Mouse (Mus musculus) testis, adult 2 months (tissue): ENCODE measurements around the gene Grip1. TPM values are rescaled to one million over a fixed set of nuclear protein-coding genes. Genes with fewer than 3 reads are reported as not detected.

ENCODE experiments used
- H3K27ac ChIP-seq: fragments of 200-500 bp; 2 replicates; pipeline ENCODE4 v1.5.1; 2012; ENCODE audit warnings: low read depth, low read length; ENCODE audit not compliant: control insufficient read depth, insufficient read depth
- H3K27me3 ChIP-seq: fragments of 200-500 bp; 2 replicates; pipeline ENCODE4 v1.6.1; 2012; ENCODE audit warnings: mild to moderate bottlenecking, low read length, moderate library complexity; ENCODE audit not compliant: control insufficient read depth, insufficient read depth
- H3K36me3 ChIP-seq: fragments of 200-500 bp; 2 replicates; pipeline ENCODE4 v1.6.1; 2012; ENCODE audit warnings: mild to moderate bottlenecking, low read length; ENCODE audit not compliant: control insufficient read depth, insufficient read depth
- H3K4me1 ChIP-seq: fragments of 200-500 bp; 2 replicates; pipeline ENCODE4 v1.6.1; 2012; ENCODE audit warnings: low read length; ENCODE audit not compliant: control insufficient read depth, insufficient read depth
- H3K4me3 ChIP-seq: fragments of 200-500 bp; 2 replicates; pipeline ENCODE4 v1.5.1; 2012; ENCODE audit warnings: low read depth, mild to moderate bottlenecking, low read length, moderate library complexity, mixed read lengths; ENCODE audit not compliant: control insufficient read depth
- CTCF ChIP-seq: fragments of 200-500 bp; IDR thresholded peaks from 2 replicates; pipeline ENCODE4 v1.5.1; 2012; ENCODE audit warnings: low read depth, mild to moderate bottlenecking, inconsistent platforms, low read length, moderate library complexity; ENCODE audit not compliant: control insufficient read depth, insufficient read depth, insufficient replicate concordance
- POLR2A ChIP-seq: fragments of 200-500 bp; IDR thresholded peaks from 2 replicates; pipeline ENCODE4 v1.6.1; 2012; ENCODE audit warnings: low read depth, mild to moderate bottlenecking, inconsistent platforms, low read length, moderate library complexity; ENCODE audit not compliant: control insufficient read depth
- polyA plus RNA-seq: library from polyadenylated mRNA; depleted of rRNA; stranded (reverse); fragments of >200 nt; gene quantifications from 2 replicates; pipeline ENCODE4 v1.2.3, GENCODE M21; 2012

Gene Grip1
- polyA plus RNA-seq, 1 experiment = 84.3 TPM

- Histone ChIP-seq H3K27ac (peak overlapping the region; percentile 86), H3K4me3 (peak overlapping the region; percentile 80), H3K27me3 (no peaks in the 10 kb centered on the region), H3K36me3 (no peaks in the 10 kb centered on the region), H3K4me1 (peaks cover 5% of the 10 kb centered on the region)
- TF ChIP-seq POLR2A = peak; percentile 55; the same call in 1 of the 2 replicates
- TF ChIP-seq CTCF = no peak
Measured at GRCm38 (mm10) chr10:119761451-119762367, 308.1 kb downstream of the Grip1 start.

DNA sequence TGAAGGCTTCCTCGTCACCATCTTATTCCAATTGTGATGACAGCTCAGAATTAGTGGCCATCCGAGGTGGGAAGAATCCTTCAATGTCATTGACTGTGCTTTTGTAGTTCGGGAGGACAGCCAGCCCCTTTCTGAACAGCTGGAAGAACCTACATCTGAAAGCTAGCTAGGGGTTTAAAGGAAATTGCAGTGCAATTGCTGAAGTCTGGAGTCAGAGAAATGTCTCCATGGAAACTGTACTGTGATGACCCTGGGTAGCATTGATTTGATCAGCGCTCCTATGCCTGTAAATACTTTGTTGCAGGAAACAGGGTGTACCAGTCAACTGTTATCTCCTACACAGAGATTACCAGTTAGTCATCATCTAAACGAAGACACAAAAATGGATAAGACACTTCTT, 325.2 kb downstream of the Grip1 start:
- Histone ChIP-seq H3K27ac (no peak overlapping the region), H3K27me3 (no peaks in the 10 kb centered on the region), H3K36me3 (no peaks in the 10 kb centered on the region), H3K4me1 (no peaks in the 10 kb centered on the region), H3K4me3 (no peak overlapping the region)
- TF ChIP-seq POLR2A = no peak
- TF ChIP-seq CTCF = no peak

- Histone ChIP-seq H3K36me3 (no peaks in the 10 kb centered on the region), H3K27me3 (no peaks in the 10 kb centered on the region), H3K27ac (no peak overlapping the region), H3K4me1 (no peaks in the 10 kb centered on the region), H3K4me3 (no peak overlapping the region)
- TF ChIP-seq CTCF (no peak), POLR2A (no peak)
Measured at GRCm38 (mm10) chr10:119779657-119780056, 326.0 kb downstream of the Grip1 start.

GRCm38 (mm10) chr10:119790507-119790906, 336.9 kb downstream of the Grip1 start:
- Histone ChIP-seq H3K36me3 (no peaks in the 10 kb centered on the region), H3K27ac (no peak overlapping the region), H3K4me3 (no peak overlapping the region), H3K27me3 (no peaks in the 10 kb centered on the region), H3K4me1 (no peaks in the 10 kb centered on the region)
- TF ChIP-seq POLR2A = no peak
- no peak for TF ChIP-seq CTCF

DNA sequence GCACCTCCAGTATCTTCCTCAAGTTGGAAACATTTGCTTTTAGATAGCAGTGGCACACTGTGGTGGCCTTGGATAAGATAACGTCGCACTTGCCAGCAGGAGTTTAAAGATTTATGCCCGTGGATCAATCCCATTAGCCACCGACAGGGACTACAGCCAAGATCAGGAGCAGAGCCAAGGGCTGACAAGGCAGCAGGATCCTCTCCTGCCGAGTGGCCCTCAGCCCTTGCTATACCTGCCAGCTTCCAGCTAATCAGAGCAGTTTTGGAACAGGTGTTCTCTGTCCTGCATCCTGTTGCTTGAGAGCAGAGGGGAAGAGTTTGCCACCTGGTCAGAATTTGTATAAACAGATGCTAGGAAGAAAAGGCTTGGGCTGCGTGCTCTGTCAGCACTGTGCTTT, 348.8 kb downstream of the Grip1 start:
- H3K27me3 ChIP-seq = no peaks in the 10 kb centered on the region
- no peaks in the 10 kb centered on the region for H3K36me3 ChIP-seq
- H3K27ac ChIP-seq = no peak overlapping the region
- H3K4me3 ChIP-seq = peak overlapping the region; percentile 67
- H3K4me1 ChIP-seq = no peaks in the 10 kb centered on the region
- no peak for TF ChIP-seq CTCF
- TF ChIP-seq POLR2A = no peak

- no peak overlapping the region for H3K4me3 ChIP-seq
- H3K36me3 ChIP-seq = no peaks in the 10 kb centered on the region
- H3K4me1 ChIP-seq = no peaks in the 10 kb centered on the region
- TF ChIP-seq POLR2A = no peak
- TF ChIP-seq CTCF = peak; percentile 30; the same call in 1 of the 2 replicates
- H3K27ac ChIP-seq = no peak overlapping the region
- no peaks in the 10 kb centered on the region for H3K27me3 ChIP-seq
Measured at GRCm38 (mm10) chr10:119803633-119804422, 350.2 kb downstream of the Grip1 start.

GRCm38 (mm10) chr10:119804423-119804814, 350.8 kb downstream of the Grip1 start:
- H3K27me3 ChIP-seq = no peaks in the 10 kb centered on the region
- H3K4me1 ChIP-seq = no peaks in the 10 kb centered on the region
- TF ChIP-seq CTCF (no peak), POLR2A (no peak)
- no peak overlapping the region for H3K4me3 ChIP-seq
- H3K27ac ChIP-seq = no peak overlapping the region
- no peaks in the 10 kb centered on the region for H3K36me3 ChIP-seq
